Mouse (Mus musculus) embryo, embryonic 11 days (tissue): Measurements from ENCODE around the gene Uqcr10.

ENCODE experiments used
- DNase-seq: peaks from one replicate; pipeline ENCODE4 v3.0.0-alpha.2; 2015

Gene Uqcr10

GRCm38 (mm10) chr11:4671736-4672135 is 32.4 kb downstream of the Uqcr10 start:
- DNase-seq: no peak

- DNase-seq: no peak
These were observed 41.7 kb downstream of the Uqcr10 start for GRCm38 (mm10) chr11:4662496-4662878.

- DNase-seq: no peak
These were observed 42.2 kb downstream of the Uqcr10 start for GRCm38 (mm10) chr11:4661871-4662495.

- DNase-seq: no peak
These were observed 42.8 kb downstream of the Uqcr10 start for GRCm38 (mm10) chr11:4661324-4661723.

GRCm38 (mm10) chr11:4660309-4661025 is 43.7 kb downstream of the Uqcr10 start:
- DNase-seq: no peak

- no peak for DNase-seq
These were observed 44.3 kb downstream of the Uqcr10 start for GRCm38 (mm10) chr11:4659818-4660217.
